Mouse (Mus musculus) liver, embryonic 14.5 days (tissue): ENCODE data around the gene Zranb1.

Experiments used
- CTCF ChIP-seq: IDR thresholded peaks from 2 replicates; pipeline ENCODE4 v1.5.1; 2016; ENCODE audit warnings: antibody characterized with exemption, low read depth, control low read depth
- EP300 ChIP-seq: IDR thresholded peaks from 2 replicates; pipeline ENCODE4 v1.6.1; 2016; ENCODE audit warnings: antibody characterized with exemption, low read depth

DNA sequence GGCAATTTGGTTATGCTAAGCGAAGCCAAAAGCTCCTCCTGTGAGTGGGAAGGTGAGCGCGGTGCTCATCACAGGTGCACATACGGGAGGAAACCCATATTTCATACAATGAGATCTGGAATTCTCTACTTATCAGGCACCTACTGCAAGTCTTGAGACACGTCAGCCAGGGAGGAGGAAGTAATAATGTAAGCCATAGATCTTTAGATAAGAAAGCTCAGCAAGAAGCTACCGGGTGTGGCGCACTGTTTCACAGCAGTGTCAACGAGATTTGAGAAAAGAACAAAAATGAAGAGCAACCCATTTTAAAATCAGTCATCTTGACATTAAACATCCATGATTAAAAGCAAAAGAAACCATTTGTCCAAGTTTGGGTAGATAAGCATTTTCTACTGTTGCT lies 98.1 kb downstream of the Zranb1 start:
- no peak for TF ChIP-seq CTCF
- no peak for TF ChIP-seq EP300
